Mouse (Mus musculus): ENCODE results near the gene Prkaa2.

GRCm38 (mm10) chr4:104988709-104989108, 121.0 kb downstream of the Prkaa2 start:
- TF ChIP-seq CTCF (IDR thresholded peaks at IDR 0.05 in 2 of 3, conservative IDR thresholded peaks at IDR 0.05 in 1 of 3; ENCODE audit: control insufficient read depth in 1 of 3, insufficient read depth in 1 of 3, low read depth in 2 of 3, low read length in 3 of 3, poor library complexity in 1 of 3, severe bottlenecking in 1 of 3) (no peak), POLR2A (IDR thresholded peaks at IDR 0.05; ENCODE audit: control insufficient read depth in 1 of 2, insufficient read depth in 1 of 2, low read depth in 1 of 2, low read length in 2 of 2, poor library complexity in 1 of 2) (no peak), UBTF (IDR thresholded peaks at IDR 0.05; ENCODE audit: borderline replicate concordance, insufficient read depth, low read depth, low read length) (no peak), MYC (IDR thresholded peaks at IDR 0.05; ENCODE audit: low read depth, low read length) (no peak), NELFE (IDR thresholded peaks at IDR 0.05; ENCODE audit: low read depth, low read length) (no peak), ZNF384 (IDR thresholded peaks at IDR 0.05; ENCODE audit: low read depth, low read length) (no peak), USF1 (IDR thresholded peaks at IDR 0.05; ENCODE audit: low read depth, low read length) (no peak)
